Mouse (Mus musculus): ENCODE measurements around the gene Ablim2. TPM values are rescaled to one million over a fixed set of nuclear protein-coding genes. Genes with fewer than 3 reads are reported as not detected.
A peak's percentile ranks its signal among the peaks of the same experiment; 100 is the strongest.

The Ablim2 gene
- polyA plus RNA-seq, 1 experiment from 2014 or later, result 3.2 TPM

DNA sequence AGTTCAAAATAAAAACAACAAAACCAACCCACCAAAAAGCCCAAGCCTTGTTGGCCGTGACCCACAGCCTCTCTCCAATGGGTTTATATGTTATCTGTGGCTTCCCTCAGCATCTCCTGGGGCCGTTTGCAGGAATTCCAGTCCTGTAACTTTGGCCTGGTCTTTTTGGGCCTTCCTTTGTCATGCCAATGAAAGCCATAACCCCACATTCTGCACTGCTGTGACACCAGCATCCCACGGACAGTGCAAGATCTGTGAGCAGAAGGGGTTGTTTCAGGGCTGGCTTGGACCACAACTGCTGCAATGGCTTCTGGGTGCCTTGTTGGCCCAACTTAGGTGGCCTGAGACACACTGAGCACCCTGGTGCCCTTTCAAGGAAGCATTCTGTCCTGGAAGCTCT, 10.8 kb downstream of the Ablim2 start:
- H3K4me2 ChIP-seq (replicated peaks; ENCODE audit: low read depth, low read length), result no peak overlapping the region
- ATAC-seq (ENCODE audit: insufficient number of reproducible peaks, insufficient read depth, low FRiP score, low read depth), result no peak
- H3K27me3 ChIP-seq (ENCODE audit: control insufficient read depth, insufficient read depth, low read length), result no peaks in the 10 kb centered on the region
- no peak overlapping the region for H3K9ac ChIP-seq (replicated peaks; ENCODE audit: low read depth, low read length)
- no peak overlapping the region for H3K27ac ChIP-seq (ENCODE audit: low read length)
- 0 out of 2 replicates have a peak, but pooled peaks cover 6% of the 10 kb centered on the region for H3K4me1 ChIP-seq (ENCODE audit: control insufficient read depth, insufficient read depth, low read length)
- no peaks in the 10 kb centered on the region for H3K9me3 ChIP-seq (ENCODE audit: control insufficient read depth, low read depth, low read length)
- 72% methylated on average over 3 of the region's 3 CpGs for WGBS
- no peaks in the 10 kb centered on the region for H3K36me3 ChIP-seq (ENCODE audit: control insufficient read depth, insufficient read depth, low read length)
- H3K4me3 ChIP-seq (ENCODE audit: low read depth, low read length), result no peak overlapping the region

DNA sequence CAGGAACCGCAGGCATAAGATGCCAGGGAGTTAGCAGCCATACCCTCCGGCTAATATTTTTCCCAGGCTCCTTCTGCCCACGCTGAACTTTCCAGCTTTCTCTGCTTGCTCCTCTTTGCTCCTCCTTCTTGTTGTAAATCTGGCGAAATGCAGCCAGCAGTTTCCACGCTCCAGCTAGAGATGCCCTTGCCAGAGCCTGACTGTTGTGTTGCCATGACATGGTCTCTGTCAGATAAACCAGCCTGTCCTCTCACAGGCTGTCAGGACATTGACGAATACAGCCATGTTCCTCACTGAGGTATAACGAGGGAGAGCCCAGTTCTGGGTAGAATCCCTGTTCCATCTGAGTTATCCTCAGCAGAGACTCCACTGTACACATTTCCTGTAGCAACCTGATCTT, 11.3 kb downstream of the Ablim2 start:
- no peak overlapping the region for H3K27ac ChIP-seq (ENCODE audit: low read length)
- ATAC-seq (ENCODE audit: insufficient number of reproducible peaks, insufficient read depth, low FRiP score, low read depth), result no peak
- H3K27me3 ChIP-seq (ENCODE audit: control insufficient read depth, insufficient read depth, low read length), result no peaks in the 10 kb centered on the region
- H3K36me3 ChIP-seq (ENCODE audit: control insufficient read depth, insufficient read depth, low read length), result no peaks in the 10 kb centered on the region
- no peaks in the 10 kb centered on the region for H3K9me3 ChIP-seq (ENCODE audit: control insufficient read depth, low read depth, low read length)
- H3K4me1 ChIP-seq (ENCODE audit: control insufficient read depth, insufficient read depth, low read length), result 0 out of 2 replicates have a peak, but pooled peaks cover 6% of the 10 kb centered on the region
- no peak overlapping the region for H3K4me3 ChIP-seq (ENCODE audit: low read depth, low read length)
- H3K9ac ChIP-seq (replicated peaks; ENCODE audit: low read depth, low read length), result no peak overlapping the region
- no peak overlapping the region for H3K4me2 ChIP-seq (replicated peaks; ENCODE audit: low read depth, low read length)
- 87% methylated on average over 7 of the region's 7 CpGs for WGBS

DNA sequence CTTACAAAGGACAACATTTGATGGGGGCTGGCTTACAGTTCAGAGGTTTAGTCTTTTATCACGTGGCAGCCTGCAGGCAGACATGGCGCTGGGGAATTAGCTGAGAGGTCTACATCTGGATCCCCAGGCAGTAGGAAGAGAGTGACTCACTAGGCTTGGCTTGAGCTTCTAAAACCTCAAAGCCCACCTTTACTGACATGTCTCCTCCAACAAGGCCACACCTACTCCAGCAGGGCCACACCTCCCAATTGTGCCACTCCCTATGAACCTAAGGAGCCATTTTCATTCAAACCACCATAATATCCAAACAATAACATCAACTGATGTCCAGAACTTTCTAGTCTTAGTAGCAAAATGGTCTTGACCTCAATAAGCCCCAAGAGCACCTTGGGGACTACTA, 12.6 kb downstream of the Ablim2 start:
- Histone ChIP-seq H3K4me1 (ENCODE audit: control insufficient read depth, insufficient read depth, low read length) (0 out of 2 replicates have a peak, but pooled peaks cover 6% of the 10 kb centered on the region), H3K36me3 (ENCODE audit: control insufficient read depth, insufficient read depth, low read length) (no peaks in the 10 kb centered on the region), H3K9ac (replicated peaks; ENCODE audit: low read depth, low read length) (no peak overlapping the region), H3K27ac (ENCODE audit: low read length) (no peak overlapping the region), H3K4me3 (ENCODE audit: low read depth, low read length) (no peak overlapping the region), H3K4me2 (replicated peaks; ENCODE audit: low read depth, low read length) (no peak overlapping the region), H3K27me3 (ENCODE audit: control insufficient read depth, insufficient read depth, low read length) (no peaks in the 10 kb centered on the region), H3K9me3 (ENCODE audit: control insufficient read depth, low read depth, low read length) (no peaks in the 10 kb centered on the region)
- ATAC-seq (ENCODE audit: insufficient number of reproducible peaks, insufficient read depth, low FRiP score, low read depth), result no peak
- WGBS, result 84% methylated on average over 2 of the region's 2 CpGs

DNA sequence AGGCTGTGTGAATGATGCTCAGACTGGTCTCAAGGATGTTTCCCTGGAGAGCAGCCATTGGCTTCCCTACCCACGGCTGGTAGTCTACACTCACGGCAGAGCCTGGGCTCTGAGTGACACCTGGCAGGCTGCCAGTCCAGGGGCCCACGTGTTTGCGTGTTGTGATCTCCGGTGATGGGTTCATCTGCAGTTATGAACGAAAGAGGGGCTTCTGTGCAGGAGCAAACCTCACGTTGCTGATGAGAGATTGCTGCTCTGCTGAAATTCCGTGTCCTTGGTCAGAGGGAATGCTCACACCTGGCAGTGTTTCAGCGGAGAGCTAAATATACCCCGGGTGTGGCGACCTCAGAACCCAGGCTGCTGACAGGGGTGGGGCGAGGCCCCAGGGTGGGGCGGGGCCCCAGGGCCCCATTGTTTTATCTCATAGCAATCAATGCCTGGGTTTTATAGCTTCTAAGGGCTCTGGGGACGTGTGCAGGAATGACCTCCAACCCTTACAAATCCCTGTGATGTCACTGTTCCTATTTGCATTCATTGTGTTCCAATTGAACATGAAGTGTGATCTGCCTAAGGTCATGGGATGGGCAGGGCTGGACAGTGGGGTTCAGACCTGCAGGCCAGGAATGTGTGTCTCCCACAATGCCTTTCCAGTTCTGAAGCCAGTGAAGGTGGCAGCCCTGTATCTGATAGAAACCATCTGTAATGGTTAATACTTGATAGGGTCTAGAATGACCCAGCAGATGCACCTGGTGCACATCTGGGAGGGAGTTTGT, 13.4 kb downstream of the Ablim2 start:
- H3K4me1 ChIP-seq (ENCODE audit: control insufficient read depth, insufficient read depth, low read length), result 0 out of 2 replicates have a peak, but pooled peaks cover 6% of the 10 kb centered on the region
- H3K4me3 ChIP-seq (ENCODE audit: low read depth, low read length), result no peak overlapping the region
- no peak overlapping the region for H3K4me2 ChIP-seq (replicated peaks; ENCODE audit: low read depth, low read length)
- H3K27ac ChIP-seq (ENCODE audit: low read length), result no peak overlapping the region
- no peaks in the 10 kb centered on the region for H3K36me3 ChIP-seq (ENCODE audit: control insufficient read depth, insufficient read depth, low read length)
- ATAC-seq (ENCODE audit: insufficient number of reproducible peaks, insufficient read depth, low FRiP score, low read depth), result peak; percentile 53; the same call in 1 of the 2 replicates
- H3K27me3 ChIP-seq (ENCODE audit: control insufficient read depth, insufficient read depth, low read length), result no peaks in the 10 kb centered on the region
- H3K9me3 ChIP-seq (ENCODE audit: control insufficient read depth, low read depth, low read length), result no peaks in the 10 kb centered on the region
- 50% methylated on average over 14 of the region's 14 CpGs for WGBS
- no peak overlapping the region for H3K9ac ChIP-seq (replicated peaks; ENCODE audit: low read depth, low read length)

DNA sequence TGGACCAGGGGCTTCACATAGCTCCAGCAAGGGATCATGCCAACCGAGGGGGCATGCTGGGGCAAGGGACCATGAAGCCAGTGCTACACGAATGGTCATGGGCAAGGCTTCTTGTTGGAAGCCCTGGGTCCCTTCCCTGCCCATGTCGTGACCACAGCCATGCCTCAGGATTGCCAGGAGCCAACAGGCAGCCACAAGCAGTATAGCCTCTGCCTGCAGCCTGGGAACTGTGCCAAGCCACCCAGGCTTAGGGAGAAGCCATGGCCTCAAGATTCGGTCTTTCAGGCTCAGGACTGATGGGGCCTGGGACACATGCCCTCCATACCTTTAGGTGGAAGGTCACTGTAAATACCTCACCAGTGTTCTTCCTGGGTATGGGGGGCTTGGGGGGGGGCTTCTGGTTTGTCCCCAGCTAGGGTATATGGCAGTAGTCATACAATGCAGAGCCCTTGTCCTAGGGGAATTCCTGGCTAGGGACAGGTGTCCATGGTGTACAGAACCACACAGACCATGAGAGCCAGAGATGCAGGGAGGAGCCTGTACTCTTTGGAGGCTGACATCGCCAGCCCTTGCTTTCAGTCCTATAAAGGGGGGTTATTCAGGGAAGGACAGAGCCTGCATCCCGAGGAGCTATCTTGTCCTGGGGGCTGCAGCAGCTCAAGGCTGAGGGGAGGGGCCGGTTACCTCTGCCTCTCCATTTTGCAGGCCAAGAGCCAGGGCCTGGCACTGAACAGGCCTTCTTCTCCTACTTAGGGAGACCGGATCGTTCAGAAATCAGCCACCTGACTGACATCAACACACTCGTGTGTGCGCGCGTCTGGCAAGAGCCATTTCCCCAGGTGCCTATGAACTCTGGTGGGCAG, 15.8 kb downstream of the Ablim2 start:
- H3K9me3 ChIP-seq (ENCODE audit: control insufficient read depth, low read depth, low read length), result no peaks in the 10 kb centered on the region
- no peak overlapping the region for H3K4me3 ChIP-seq (ENCODE audit: low read depth, low read length)
- 0 out of 2 replicates have a peak, but pooled peaks cover 6% of the 10 kb centered on the region for H3K4me1 ChIP-seq (ENCODE audit: control insufficient read depth, insufficient read depth, low read length)
- no peak overlapping the region for H3K4me2 ChIP-seq (replicated peaks; ENCODE audit: low read depth, low read length)
- no peaks in the 10 kb centered on the region for H3K27me3 ChIP-seq (ENCODE audit: control insufficient read depth, insufficient read depth, low read length)
- no peak for ATAC-seq (ENCODE audit: insufficient number of reproducible peaks, insufficient read depth, low FRiP score, low read depth)
- WGBS, result 73% methylated on average over 13 of the region's 13 CpGs
- no peaks in the 10 kb centered on the region for H3K36me3 ChIP-seq (ENCODE audit: control insufficient read depth, insufficient read depth, low read length)
- no peak overlapping the region for H3K27ac ChIP-seq (ENCODE audit: low read length)
- H3K9ac ChIP-seq (replicated peaks; ENCODE audit: low read depth, low read length), result no peak overlapping the region

DNA sequence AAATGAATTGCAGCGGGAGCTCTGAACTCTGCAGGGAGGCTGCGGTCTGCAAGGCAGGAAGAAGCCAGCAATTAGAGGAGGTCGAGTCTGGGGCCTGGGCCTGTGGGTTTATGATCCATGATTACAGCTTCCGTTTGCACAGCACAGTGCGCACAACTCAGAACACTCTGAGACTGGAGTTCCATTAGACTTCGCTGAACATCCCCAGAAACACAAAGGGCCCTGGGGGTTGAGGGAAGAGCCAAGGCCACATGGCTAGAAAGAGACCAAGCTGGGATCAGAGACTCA, 16.4 kb downstream of the Ablim2 start:
- H3K9ac ChIP-seq (replicated peaks; ENCODE audit: low read depth, low read length), result no peak overlapping the region
- 41% methylated on average over 6 of the region's 6 CpGs for WGBS
- H3K4me1 ChIP-seq (ENCODE audit: control insufficient read depth, insufficient read depth, low read length), result 0 out of 2 replicates have a peak, but pooled peaks cover 6% of the 10 kb centered on the region
- H3K9me3 ChIP-seq (ENCODE audit: control insufficient read depth, low read depth, low read length), result no peaks in the 10 kb centered on the region
- no peaks in the 10 kb centered on the region for H3K27me3 ChIP-seq (ENCODE audit: control insufficient read depth, insufficient read depth, low read length)
- no peaks in the 10 kb centered on the region for H3K36me3 ChIP-seq (ENCODE audit: control insufficient read depth, insufficient read depth, low read length)
- H3K4me2 ChIP-seq (replicated peaks; ENCODE audit: low read depth, low read length), result no peak overlapping the region
- no peak overlapping the region for H3K4me3 ChIP-seq (ENCODE audit: low read depth, low read length)
- no peak for ATAC-seq (ENCODE audit: insufficient number of reproducible peaks, insufficient read depth, low FRiP score, low read depth)
- no peak overlapping the region for H3K27ac ChIP-seq (ENCODE audit: low read length)

DNA sequence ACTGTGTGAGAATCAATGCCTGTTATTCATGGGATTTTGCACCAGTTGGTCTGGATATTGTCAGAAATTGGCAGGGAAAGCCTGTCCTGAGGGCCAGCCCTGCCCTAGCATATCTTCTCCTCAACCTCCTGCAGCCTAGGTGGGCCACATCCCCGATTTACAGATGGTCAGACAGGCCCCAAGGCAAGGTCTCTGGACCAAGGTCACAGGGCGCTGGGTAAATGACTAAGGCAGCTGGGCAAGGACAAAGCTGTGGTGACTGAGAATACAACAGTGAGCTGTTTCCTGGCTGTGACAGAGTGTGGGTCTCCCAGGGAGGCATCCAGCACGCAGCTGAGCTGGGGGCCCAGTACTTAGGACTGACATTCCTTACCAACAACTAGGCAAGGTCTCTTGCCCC, 23.4 kb downstream of the Ablim2 start:
- no peak for ATAC-seq (ENCODE audit: insufficient number of reproducible peaks, insufficient read depth, low FRiP score, low read depth)
- Histone ChIP-seq H3K9me3 (ENCODE audit: control insufficient read depth, low read depth, low read length) (no peaks in the 10 kb centered on the region; the same call in 1 of the 2 replicates), H3K27me3 (ENCODE audit: control insufficient read depth, insufficient read depth, low read length) (no peaks in the 10 kb centered on the region), H3K4me2 (replicated peaks; ENCODE audit: low read depth, low read length) (no peak overlapping the region), H3K4me1 (ENCODE audit: control insufficient read depth, insufficient read depth, low read length) (no peaks in the 10 kb centered on the region), H3K9ac (replicated peaks; ENCODE audit: low read depth, low read length) (no peak overlapping the region), H3K36me3 (ENCODE audit: control insufficient read depth, insufficient read depth, low read length) (no peaks in the 10 kb centered on the region), H3K27ac (ENCODE audit: low read length) (no peak overlapping the region), H3K4me3 (ENCODE audit: low read depth, low read length) (no peak overlapping the region)
- 71% methylated on average over 3 of the region's 3 CpGs for WGBS

DNA sequence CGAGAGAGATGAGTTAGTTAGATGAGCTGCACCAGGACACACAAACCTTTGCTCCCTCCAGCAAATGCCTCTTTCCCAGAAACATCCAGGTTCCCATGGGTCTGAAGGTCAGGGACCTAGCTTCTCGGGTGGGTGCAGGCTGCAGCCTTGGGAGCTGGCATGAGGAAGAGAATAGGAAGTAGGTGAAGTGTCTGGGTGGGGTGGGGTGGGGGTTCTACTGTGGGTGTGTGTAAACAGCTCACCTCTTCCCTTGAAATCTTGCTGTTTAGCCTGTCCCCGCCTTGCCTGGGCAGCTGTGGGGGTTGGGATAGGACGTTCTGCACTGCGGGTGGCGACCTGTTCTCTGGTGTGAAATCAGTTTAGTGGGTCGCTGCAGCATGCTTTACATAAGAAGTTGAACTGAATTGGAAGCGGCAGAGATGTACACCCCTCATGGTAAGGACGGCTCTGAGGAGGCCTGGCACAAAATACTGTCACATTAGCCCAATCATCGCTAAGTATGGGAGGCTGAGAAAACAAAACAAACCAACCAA, 25.0 kb downstream of the Ablim2 start:
- Histone ChIP-seq H3K4me2 (replicated peaks; ENCODE audit: low read depth, low read length) (no peak overlapping the region), H3K4me1 (ENCODE audit: control insufficient read depth, insufficient read depth, low read length) (no peaks in the 10 kb centered on the region), H3K9me3 (ENCODE audit: control insufficient read depth, low read depth, low read length) (no peaks in the 10 kb centered on the region; the same call in 1 of the 2 replicates), H3K27ac (ENCODE audit: low read length) (no peak overlapping the region), H3K4me3 (ENCODE audit: low read depth, low read length) (no peak overlapping the region), H3K27me3 (ENCODE audit: control insufficient read depth, insufficient read depth, low read length) (no peaks in the 10 kb centered on the region), H3K36me3 (ENCODE audit: control insufficient read depth, insufficient read depth, low read length) (no peaks in the 10 kb centered on the region), H3K9ac (replicated peaks; ENCODE audit: low read depth, low read length) (no peak overlapping the region)
- 45% methylated on average over 10 of the region's 10 CpGs for WGBS
- no peak for ATAC-seq (ENCODE audit: insufficient number of reproducible peaks, insufficient read depth, low FRiP score, low read depth)
